Mouse (Mus musculus): Measurements from ENCODE around the gene Itih5.

Gene Itih5

GRCm38 (mm10) chr2:10260109-10260508 is 106.7 kb downstream of the Itih5 start:
- no peak for DNase-seq (ENCODE audit: low read depth)

DNA sequence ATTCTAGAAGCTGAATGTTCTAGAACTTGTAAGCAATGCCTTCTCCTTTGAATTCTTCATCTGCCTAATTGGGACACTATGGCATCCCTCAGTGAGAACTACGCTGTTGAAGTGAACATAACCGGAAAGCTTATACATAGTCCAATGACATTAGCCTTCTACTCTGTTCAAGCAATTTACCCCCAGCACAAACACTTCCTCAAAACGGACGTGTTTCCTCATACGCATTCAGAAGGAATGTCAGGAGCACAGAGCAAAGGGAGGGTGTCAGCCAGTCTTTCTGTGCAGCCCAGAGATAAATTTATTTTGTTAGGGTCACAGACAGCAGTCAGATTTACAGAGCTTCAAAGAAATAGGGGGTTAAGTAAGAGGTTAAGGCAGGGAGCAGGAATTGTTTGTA is 108.0 kb downstream of the Itih5 start:
- DNase-seq (ENCODE audit: low read depth), result no peak

GRCm38 (mm10) chr2:10262722-10263121 is 109.4 kb downstream of the Itih5 start:
- DNase-seq (ENCODE audit: low read depth), result no peak

DNA sequence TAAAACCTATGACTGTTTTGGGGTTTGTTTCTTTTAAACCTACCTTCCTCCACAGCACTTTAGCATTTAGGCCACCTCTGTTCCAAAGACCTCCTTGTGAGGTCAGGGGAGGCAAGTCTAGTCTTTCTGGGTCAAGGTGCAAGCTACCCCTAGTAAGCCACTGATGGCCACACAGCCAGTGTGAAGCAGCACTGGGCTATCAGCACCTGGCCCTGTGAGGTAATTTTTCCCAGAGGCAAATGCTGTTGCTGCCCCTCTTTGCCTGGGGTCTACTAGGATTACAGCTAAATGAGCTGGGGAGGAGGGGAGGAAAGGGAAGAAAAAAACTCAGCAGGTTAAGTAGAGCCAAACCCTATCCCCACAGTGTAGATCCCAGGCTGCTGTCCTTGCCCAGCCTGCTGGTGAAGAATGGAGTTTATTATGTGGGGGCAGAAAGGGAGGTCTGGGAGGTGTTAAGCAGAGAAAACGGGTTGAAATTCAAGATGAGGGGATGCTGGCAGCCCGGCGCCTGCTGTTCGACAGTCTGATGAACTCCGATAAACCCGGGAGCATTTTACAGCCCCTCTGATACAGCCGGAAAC is 110.6 kb downstream of the Itih5 start:
- DNase-seq (ENCODE audit: low read depth), result no peak

DNA sequence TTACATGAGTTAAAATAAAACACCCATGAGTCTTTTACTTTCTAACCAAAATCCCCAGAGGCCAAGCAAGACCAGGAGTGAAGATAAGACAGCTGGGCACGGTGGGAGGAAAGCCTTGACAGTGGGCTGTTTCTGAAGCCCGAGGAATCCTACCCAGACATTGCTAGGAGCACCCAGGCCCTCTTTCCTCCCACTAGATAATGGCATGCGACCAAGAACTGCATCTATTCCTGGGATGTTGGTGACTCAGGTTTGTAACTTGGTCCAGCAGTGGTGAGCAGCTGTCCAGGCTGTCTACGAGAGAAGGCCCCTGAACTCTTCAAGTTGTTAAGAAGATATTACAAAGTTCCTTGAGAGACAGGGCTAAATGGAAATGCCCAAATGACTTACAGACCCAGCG is 112.5 kb downstream of the Itih5 start:
- DNase-seq (ENCODE audit: low read depth), result no peak

GRCm38 (mm10) chr2:10272604-10273115 is 119.3 kb downstream of the Itih5 start:
- DNase-seq (ENCODE audit: low read depth), result no peak

DNA sequence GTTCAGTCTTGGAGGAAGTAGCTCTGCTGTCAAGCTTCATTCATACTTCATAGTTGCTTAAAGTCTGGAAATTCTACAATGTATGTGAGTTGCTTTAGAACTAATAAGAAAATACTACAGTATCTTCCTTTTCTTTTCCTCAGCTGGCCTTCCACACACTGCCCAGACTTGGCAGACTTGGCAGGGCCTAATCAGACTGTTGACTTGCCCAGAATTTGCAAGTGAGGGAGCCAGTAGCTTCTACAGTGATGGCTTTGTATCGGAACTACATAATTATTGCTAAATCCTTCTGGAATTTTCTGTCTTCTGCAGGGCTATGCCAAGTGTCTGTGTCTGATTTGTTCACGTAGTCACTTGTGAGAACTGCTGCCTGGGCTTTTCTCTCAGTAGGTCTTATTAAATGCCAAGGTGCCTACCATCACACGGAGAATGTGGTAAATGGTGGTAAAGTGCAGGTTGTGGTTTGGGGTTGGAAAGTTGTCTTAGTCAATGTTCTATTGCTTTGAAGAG is 120.2 kb downstream of the Itih5 start:
- DNase-seq (ENCODE audit: low read depth), result no peak

- peak; percentile 5 for DNase-seq (ENCODE audit: low read depth)
These were observed 122.8 kb downstream of the Itih5 start for GRCm38 (mm10) chr2:10276194-10276593.

GRCm38 (mm10) chr2:10283686-10284085 is 130.3 kb downstream of the Itih5 start:
- no peak for DNase-seq (ENCODE audit: low read depth)

- DNase-seq (ENCODE audit: low read depth), result no peak
These were observed 131.4 kb downstream of the Itih5 start for GRCm38 (mm10) chr2:10284636-10285270.

DNA sequence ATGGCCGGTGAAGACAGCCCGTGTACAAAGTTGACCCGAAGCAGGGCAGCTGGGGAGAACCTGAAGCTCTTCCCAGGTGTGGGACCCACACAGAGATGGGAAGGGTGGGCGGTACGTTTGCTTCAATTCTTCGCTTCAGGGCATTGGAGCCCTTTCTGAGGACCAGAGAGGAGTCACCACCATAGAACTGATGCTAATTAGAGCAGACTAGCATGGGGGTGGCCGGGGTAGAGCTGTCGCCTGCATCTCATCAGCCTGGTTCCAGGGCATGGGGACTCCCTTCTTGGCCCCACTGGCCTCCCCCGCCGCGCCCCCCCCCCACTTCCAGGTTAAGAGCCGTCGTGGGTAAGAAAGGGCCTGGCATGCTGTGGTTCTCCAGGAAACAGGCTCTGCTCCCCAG is 132.6 kb downstream of the Itih5 start:
- DNase-seq (ENCODE audit: low read depth), result no peak

GRCm38 (mm10) chr2:10288142-10288831 is 134.9 kb downstream of the Itih5 start:
- DNase-seq (ENCODE audit: low read depth), result peak; percentile 89

- DNase-seq (ENCODE audit: low read depth), result no peak
These were observed 135.5 kb downstream of the Itih5 start for GRCm38 (mm10) chr2:10288881-10289280.

- no peak for DNase-seq (ENCODE audit: low read depth)
These were observed 136.7 kb downstream of the Itih5 start for GRCm38 (mm10) chr2:10290115-10290514.

GRCm38 (mm10) chr2:10293556-10294206 is 140.3 kb downstream of the Itih5 start:
- DNase-seq (ENCODE audit: low read depth), result no peak

GRCm38 (mm10) chr2:10295908-10296307 is 142.5 kb downstream of the Itih5 start:
- DNase-seq (ENCODE audit: low read depth), result no peak

DNA sequence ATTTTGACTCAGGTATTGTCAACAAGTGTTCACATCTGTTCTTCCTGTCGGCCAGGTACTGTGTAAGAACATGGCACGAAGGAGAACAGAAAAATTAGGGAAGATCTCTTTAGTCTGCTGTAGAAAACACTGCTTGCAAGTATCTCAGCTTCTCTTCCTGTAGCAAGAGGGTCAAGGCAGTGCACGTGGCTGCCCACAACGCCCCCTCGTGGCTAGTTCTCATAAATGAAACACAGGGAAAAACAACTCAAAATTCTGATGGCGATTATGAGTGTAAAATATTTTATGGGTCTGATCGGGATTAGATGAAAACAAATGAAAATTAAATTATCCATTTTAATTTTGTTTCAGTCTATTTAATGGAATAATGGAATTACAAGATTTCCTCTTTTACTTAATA is 146.9 kb downstream of the Itih5 start:
- peak; percentile 8 for DNase-seq (ENCODE audit: low read depth)

- DNase-seq (ENCODE audit: low read depth), result no peak
These were observed 147.4 kb downstream of the Itih5 start for GRCm38 (mm10) chr2:10300771-10301170.

- DNase-seq (ENCODE audit: low read depth), result no peak
These were observed 148.0 kb downstream of the Itih5 start for GRCm38 (mm10) chr2:10301391-10301790.

GRCm38 (mm10) chr2:10301997-10302396 is 148.6 kb downstream of the Itih5 start:
- no peak for DNase-seq (ENCODE audit: low read depth)

DNA sequence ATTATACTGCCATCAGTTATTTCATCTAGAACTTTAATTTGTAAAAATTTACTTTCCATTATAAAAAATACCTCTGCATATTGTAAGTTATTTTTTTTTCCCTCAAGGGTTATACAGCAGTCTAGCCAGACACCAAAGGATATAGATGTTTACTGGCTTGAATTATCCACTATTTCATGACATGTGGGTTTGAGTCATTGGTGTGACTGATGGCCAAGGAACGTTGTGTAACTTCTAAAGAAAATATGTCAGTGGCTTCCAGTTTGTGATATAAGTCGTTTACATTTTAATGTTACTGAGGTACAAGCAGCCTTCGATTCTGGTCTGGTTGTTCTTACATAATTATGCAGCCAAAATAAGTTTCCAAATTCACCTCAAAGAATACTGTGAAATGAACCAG is 151.5 kb downstream of the Itih5 start:
- no peak for DNase-seq (ENCODE audit: low read depth)

Measured in naive thymus-derived CD4-positive, alpha-beta T cell, adult 2 months (primary cell).